Mouse (Mus musculus): Measurements from ENCODE around the gene Rbpjl. TPM values are rescaled to one million over a fixed set of nuclear protein-coding genes. Genes with fewer than 3 reads are reported as not detected.

The Rbpjl gene
- polyA plus RNA-seq, 1 experiment from 2014 or later: not detected

- Histone ChIP-seq H3K36me3 (replicated peaks) (no peaks in the 10 kb centered on the region), H3K9me3 (no peaks in the 10 kb centered on the region), H3K4me3 (no peak overlapping the region), H3K27me3 (replicated peaks; ENCODE audit: low read depth, poor library complexity, severe bottlenecking) (peaks cover 100% of the 10 kb centered on the region), H3K4me1 (peaks cover 39% of the 10 kb centered on the region), H3K27ac (replicated peaks) (no peak overlapping the region)
- DNase-seq (ENCODE audit: low spot score): no peak
- WGBS: 5% methylated on average over 14 of the region's 14 CpGs
These were observed 598 bp downstream of the Rbpjl start for GRCm38 (mm10) chr2:164403396-164404081.

GRCm38 (mm10) chr2:164404082-164404990 is 1.4 kb downstream of the Rbpjl start:
- Histone ChIP-seq H3K4me3 (peak overlapping the region; percentile 55), H3K27ac (replicated peaks) (no peak overlapping the region), H3K4me1 (peaks cover 39% of the 10 kb centered on the region), H3K9me3 (no peaks in the 10 kb centered on the region), H3K27me3 (replicated peaks; ENCODE audit: low read depth, poor library complexity, severe bottlenecking) (peaks cover 100% of the 10 kb centered on the region), H3K36me3 (replicated peaks) (no peaks in the 10 kb centered on the region)
- peak; percentile 67 for DNase-seq (ENCODE audit: low spot score)
- WGBS: 2% methylated on average over 49 of the region's 49 CpGs

- Histone ChIP-seq H3K4me3 (peak within 1 kb of the TSS; percentile 55), H3K36me3 (replicated peaks) (no peaks in the 10 kb centered on the region), H3K27ac (replicated peaks) (no peak within 1 kb of the TSS), H3K27me3 (replicated peaks; ENCODE audit: low read depth, poor library complexity, severe bottlenecking) (peaks cover 100% of the 10 kb centered on the region), H3K4me1 (peaks cover 39% of the 10 kb centered on the region), H3K9me3 (no peaks in the 10 kb centered on the region)
- WGBS: 5% methylated on average over 9 of the region's 9 CpGs
- no peak for DNase-seq (ENCODE audit: low spot score)
These were observed 2.1 kb downstream of the Rbpjl start, which contains the start of gene Matn4 for GRCm38 (mm10) chr2:164405060-164405459. Matn4 (minus strand) TSS chr2:164405160.

GRCm38 (mm10) chr2:164405519-164405918 is 2.6 kb downstream of the Rbpjl start:
- no peak overlapping the region for H3K4me3 ChIP-seq
- no peaks in the 10 kb centered on the region for H3K36me3 ChIP-seq (replicated peaks)
- no peak overlapping the region for H3K27ac ChIP-seq (replicated peaks)
- 44% methylated on average over 5 of the region's 5 CpGs for WGBS
- H3K9me3 ChIP-seq: no peaks in the 10 kb centered on the region
- no peak for DNase-seq (ENCODE audit: low spot score)
- H3K27me3 ChIP-seq (replicated peaks; ENCODE audit: low read depth, poor library complexity, severe bottlenecking): peaks cover 100% of the 10 kb centered on the region
- H3K4me1 ChIP-seq: peaks cover 35% of the 10 kb centered on the region

- Histone ChIP-seq H3K9me3 (no peaks in the 10 kb centered on the region), H3K27me3 (replicated peaks; ENCODE audit: low read depth, poor library complexity, severe bottlenecking) (peaks cover 84% of the 10 kb centered on the region), H3K4me1 (peaks cover 29% of the 10 kb centered on the region), H3K4me3 (no peak overlapping the region), H3K36me3 (replicated peaks) (no peaks in the 10 kb centered on the region), H3K27ac (replicated peaks) (no peak overlapping the region)
- DNase-seq (ENCODE audit: low spot score): peak; percentile 85
- 2% methylated on average over 22 of the region's 22 CpGs for WGBS
These were observed 4.8 kb downstream of the Rbpjl start for GRCm38 (mm10) chr2:164407708-164408107.

GRCm38 (mm10) chr2:164414167-164414566 is 11.2 kb downstream of the Rbpjl start:
- peak; percentile 39 for DNase-seq (ENCODE audit: low spot score)
- 27% methylated on average over 28 of the region's 28 CpGs for WGBS
- no peak overlapping the region for H3K27ac ChIP-seq (replicated peaks)
- H3K9me3 ChIP-seq: no peaks in the 10 kb centered on the region
- H3K27me3 ChIP-seq (replicated peaks; ENCODE audit: low read depth, poor library complexity, severe bottlenecking): peaks cover 54% of the 10 kb centered on the region
- peaks cover 18% of the 10 kb centered on the region for H3K4me1 ChIP-seq
- peak overlapping the region; percentile 40 for H3K4me3 ChIP-seq
- no peaks in the 10 kb centered on the region for H3K36me3 ChIP-seq (replicated peaks)

- H3K36me3 ChIP-seq (replicated peaks): no peaks in the 10 kb centered on the region
- H3K27ac ChIP-seq (replicated peaks): no peak overlapping the region
- DNase-seq (ENCODE audit: low spot score): no peak
- peaks cover 50% of the 10 kb centered on the region for H3K27me3 ChIP-seq (replicated peaks; ENCODE audit: low read depth, poor library complexity, severe bottlenecking)
- H3K4me3 ChIP-seq: peak overlapping the region; percentile 40
- peaks cover 22% of the 10 kb centered on the region for H3K4me1 ChIP-seq
- WGBS: 71% methylated on average over 10 of the region's 10 CpGs
- no peaks in the 10 kb centered on the region for H3K9me3 ChIP-seq
These were observed 11.6 kb downstream of the Rbpjl start for GRCm38 (mm10) chr2:164414581-164414980.

GRCm38 (mm10) chr2:164417198-164417597 is 14.3 kb downstream of the Rbpjl start:
- Histone ChIP-seq H3K27me3 (replicated peaks; ENCODE audit: low read depth, poor library complexity, severe bottlenecking) (peaks cover 35% of the 10 kb centered on the region), H3K9me3 (no peaks in the 10 kb centered on the region), H3K4me3 (no peak overlapping the region), H3K4me1 (peaks cover 28% of the 10 kb centered on the region), H3K27ac (replicated peaks) (no peak overlapping the region), H3K36me3 (replicated peaks) (no peaks in the 10 kb centered on the region)
- peak; percentile 50 for DNase-seq (ENCODE audit: low spot score)
- WGBS: 0% methylated on average over 2 of the region's 2 CpGs

- H3K27me3 ChIP-seq (replicated peaks; ENCODE audit: low read depth, poor library complexity, severe bottlenecking): peaks cover 28% of the 10 kb centered on the region
- H3K4me1 ChIP-seq: peaks cover 28% of the 10 kb centered on the region
- H3K4me3 ChIP-seq: no peak overlapping the region
- H3K27ac ChIP-seq (replicated peaks): no peak overlapping the region
- DNase-seq (ENCODE audit: low spot score): no peak
- H3K36me3 ChIP-seq (replicated peaks): peaks cover under 1% of the 10 kb centered on the region; the same call in 1 of the 2 replicates
- H3K9me3 ChIP-seq: no peaks in the 10 kb centered on the region
- 36% methylated on average over 3 of the region's 3 CpGs for WGBS
These were observed 15.5 kb downstream of the Rbpjl start for GRCm38 (mm10) chr2:164418308-164418875.

- H3K36me3 ChIP-seq (replicated peaks): peaks cover 11% of the 10 kb centered on the region
- H3K4me1 ChIP-seq: peaks cover 20% of the 10 kb centered on the region
- no peak overlapping the region for H3K27ac ChIP-seq (replicated peaks)
- no peaks in the 10 kb centered on the region for H3K9me3 ChIP-seq
- no peak overlapping the region for H3K4me3 ChIP-seq
- no peak for DNase-seq (ENCODE audit: low spot score)
- H3K27me3 ChIP-seq (replicated peaks; ENCODE audit: low read depth, poor library complexity, severe bottlenecking): peaks cover 17% of the 10 kb centered on the region
- WGBS: 7% methylated on average over 3 of the region's 3 CpGs
These were observed 16.5 kb downstream of the Rbpjl start for GRCm38 (mm10) chr2:164419489-164419888.

GRCm38 (mm10) chr2:164421306-164421705 is 18.4 kb downstream of the Rbpjl start:
- Histone ChIP-seq H3K27me3 (replicated peaks; ENCODE audit: low read depth, poor library complexity, severe bottlenecking) (0 out of 2 replicates have a peak, but pooled peaks cover 4% of the 10 kb centered on the region), H3K4me1 (peaks cover 26% of the 10 kb centered on the region), H3K36me3 (replicated peaks) (peaks cover 21% of the 10 kb centered on the region), H3K27ac (replicated peaks) (no peak overlapping the region), H3K9me3 (no peaks in the 10 kb centered on the region), H3K4me3 (no peak overlapping the region)
- 89% methylated on average over 7 of the region's 7 CpGs for WGBS
- DNase-seq (ENCODE audit: low spot score): no peak

GRCm38 (mm10) chr2:164421979-164422378 is 19.0 kb downstream of the Rbpjl start:
- Histone ChIP-seq H3K4me3 (no peak overlapping the region), H3K27ac (replicated peaks) (no peak overlapping the region), H3K36me3 (replicated peaks) (peaks cover 21% of the 10 kb centered on the region), H3K4me1 (peaks cover 27% of the 10 kb centered on the region), H3K27me3 (replicated peaks; ENCODE audit: low read depth, poor library complexity, severe bottlenecking) (0 out of 2 replicates have a peak, but pooled peaks cover 8% of the 10 kb centered on the region), H3K9me3 (no peaks in the 10 kb centered on the region)
- WGBS: 83% methylated on average over 8 of the region's 8 CpGs
- DNase-seq (ENCODE audit: low spot score): no peak
